Mouse (Mus musculus): ENCODE results near the gene Ankrd12. TPM values are rescaled to one million over a fixed set of nuclear protein-coding genes. Genes with fewer than 3 reads are reported as not detected.

Ankrd12 gene
- polyA plus RNA-seq, 1 experiment: 28.3 TPM

GRCm38 (mm10) chr17:66108198-66108597, 31.3 kb upstream of the Ankrd12 start:
- no peak overlapping the region for H3K27ac ChIP-seq (ENCODE audit: insufficient read depth, low read depth, low read length)
- H3K4me1 ChIP-seq (ENCODE audit: control insufficient read depth, insufficient read depth, low read length): peaks cover 13% of the 10 kb centered on the region
- no peak overlapping the region for H3K4me3 ChIP-seq (ENCODE audit: insufficient read depth, low read length)
- TF ChIP-seq POLR2A (IDR thresholded peaks at IDR 0.05; ENCODE audit: borderline replicate concordance, low read depth, low read length): no peak

GRCm38 (mm10) chr17:66107466-66107865, 30.6 kb upstream of the Ankrd12 start:
- Histone ChIP-seq H3K27ac (ENCODE audit: insufficient read depth, low read depth, low read length) (no peak overlapping the region), H3K4me3 (ENCODE audit: insufficient read depth, low read length) (no peak overlapping the region), H3K4me1 (ENCODE audit: control insufficient read depth, insufficient read depth, low read length) (peaks cover 10% of the 10 kb centered on the region)
- no peak for TF ChIP-seq POLR2A (IDR thresholded peaks at IDR 0.05; ENCODE audit: borderline replicate concordance, low read depth, low read length)
- TF ChIP-seq CTCF (IDR thresholded peaks at IDR 0.05; ENCODE audit: low read depth, low read length): no peak

GRCm38 (mm10) chr17:66106601-66107267, 29.8 kb upstream of the Ankrd12 start:
- Histone ChIP-seq H3K4me3 (ENCODE audit: insufficient read depth, low read length) (no peak overlapping the region), H3K27ac (ENCODE audit: insufficient read depth, low read depth, low read length) (no peak overlapping the region), H3K4me1 (ENCODE audit: control insufficient read depth, insufficient read depth, low read length) (peaks cover 7% of the 10 kb centered on the region)
- TF ChIP-seq POLR2A (IDR thresholded peaks at IDR 0.05; ENCODE audit: borderline replicate concordance, low read depth, low read length): no peak
- peak; percentile 79 for TF ChIP-seq CTCF (IDR thresholded peaks at IDR 0.05; ENCODE audit: low read depth, low read length)

GRCm38 (mm10) chr17:66104076-66104475, 27.2 kb upstream of the Ankrd12 start:
- Histone ChIP-seq H3K4me3 (ENCODE audit: insufficient read depth, low read length) (no peak overlapping the region), H3K4me1 (ENCODE audit: control insufficient read depth, insufficient read depth, low read length) (peaks cover 7% of the 10 kb centered on the region), H3K27ac (ENCODE audit: insufficient read depth, low read depth, low read length) (no peak overlapping the region)
- TF ChIP-seq POLR2A (IDR thresholded peaks at IDR 0.05; ENCODE audit: borderline replicate concordance, low read depth, low read length) (no peak), CTCF (IDR thresholded peaks at IDR 0.05; ENCODE audit: low read depth, low read length) (no peak)

- Histone ChIP-seq H3K4me3 (ENCODE audit: insufficient read depth, low read length) (peak within 1 kb of the TSS; percentile 96), H3K27ac (ENCODE audit: insufficient read depth, low read depth, low read length) (peak within 1 kb of the TSS; percentile 78)
- TF ChIP-seq CTCF (IDR thresholded peaks at IDR 0.05; ENCODE audit: low read depth, low read length) (peak; percentile 75), POLR2A (IDR thresholded peaks at IDR 0.05; ENCODE audit: borderline replicate concordance, low read depth, low read length) (no peak; the same call in 1 of the 2 replicates)
Observed at GRCm38 (mm10) chr17:66101380-66102330, 24.8 kb upstream of the Ankrd12 start, which contains the start of gene Ndufv2. Gene Ndufv2, minus strand, starts transcription at chr17:66101559.

GRCm38 (mm10) chr17:66100566-66101379, 23.9 kb upstream of the Ankrd12 start:
- peak overlapping the region; percentile 96 for H3K4me3 ChIP-seq (ENCODE audit: insufficient read depth, low read length)
- peak overlapping the region; percentile 74 for H3K27ac ChIP-seq (ENCODE audit: insufficient read depth, low read depth, low read length)
- TF ChIP-seq CTCF (IDR thresholded peaks at IDR 0.05; ENCODE audit: low read depth, low read length) (no peak), POLR2A (IDR thresholded peaks at IDR 0.05; ENCODE audit: borderline replicate concordance, low read depth, low read length) (no peak)
- peaks cover 20% of the 10 kb centered on the region for H3K4me1 ChIP-seq (ENCODE audit: control insufficient read depth, insufficient read depth, low read length)

More at GRCm38 (mm10) chr17:66101380-66102330, 24.8 kb upstream of the Ankrd12 start, which contains the start of gene Ndufv2:
- H3K4me1 ChIP-seq (ENCODE audit: control insufficient read depth, insufficient read depth, low read length): peaks cover 14% of the 10 kb centered on the region

- peaks cover 28% of the 10 kb centered on the region for H3K4me1 ChIP-seq (ENCODE audit: control insufficient read depth, insufficient read depth, low read length)
- H3K27ac ChIP-seq (ENCODE audit: insufficient read depth, low read depth, low read length): no peak overlapping the region
- TF ChIP-seq CTCF (IDR thresholded peaks at IDR 0.05; ENCODE audit: low read depth, low read length) (no peak), POLR2A (IDR thresholded peaks at IDR 0.05; ENCODE audit: borderline replicate concordance, low read depth, low read length) (no peak)
- H3K4me3 ChIP-seq (ENCODE audit: insufficient read depth, low read length): no peak overlapping the region
Observed at GRCm38 (mm10) chr17:66092664-66093063, 15.8 kb upstream of the Ankrd12 start.

GRCm38 (mm10) chr17:66092065-66092464, 15.2 kb upstream of the Ankrd12 start:
- Histone ChIP-seq H3K4me1 (ENCODE audit: control insufficient read depth, insufficient read depth, low read length) (peaks cover 24% of the 10 kb centered on the region), H3K27ac (ENCODE audit: insufficient read depth, low read depth, low read length) (no peak overlapping the region), H3K4me3 (ENCODE audit: insufficient read depth, low read length) (no peak overlapping the region)
- TF ChIP-seq POLR2A (IDR thresholded peaks at IDR 0.05; ENCODE audit: borderline replicate concordance, low read depth, low read length) (no peak), CTCF (IDR thresholded peaks at IDR 0.05; ENCODE audit: low read depth, low read length) (no peak)

GRCm38 (mm10) chr17:66091392-66091791, 14.5 kb upstream of the Ankrd12 start:
- TF ChIP-seq CTCF (IDR thresholded peaks at IDR 0.05; ENCODE audit: low read depth, low read length) (no peak), POLR2A (IDR thresholded peaks at IDR 0.05; ENCODE audit: borderline replicate concordance, low read depth, low read length) (no peak)
- no peak overlapping the region for H3K27ac ChIP-seq (ENCODE audit: insufficient read depth, low read depth, low read length)
- no peak overlapping the region for H3K4me3 ChIP-seq (ENCODE audit: insufficient read depth, low read length)
- peaks cover 21% of the 10 kb centered on the region for H3K4me1 ChIP-seq (ENCODE audit: control insufficient read depth, insufficient read depth, low read length)
